In genomic region chr6:140961987-140962386, GRCm38 (mm10) we compare ENCODE assay signal across 9 mouse cellular contexts.
DNase-seq lines count a peak whose midpoint lies in the region; ATAC-seq lines count a peak whose summit lies in the region.
"Had no signal": no experiment of that assay in that cellular context is flagged by ENCODE, and none has a peak within 500 bp of the region (broad histone marks: within the 10 kb centered on the region; RNA-seq: fewer than 3 reads in every experiment).

No protein-coding gene starts in this region.

- H3K9me3 ChIP-seq in hindbrain, embryonic 12.5 days (replicated peaks): no peaks in the 10 kb centered on the region
- no peaks in the 10 kb centered on the region for H3K9me3 ChIP-seq in midbrain, embryonic 13.5 days

- peaks cover 21% of the 10 kb centered on the region for H3K4me1 ChIP-seq in hindbrain, embryonic 12.5 days
- peaks cover 30% of the 10 kb centered on the region for H3K4me1 ChIP-seq in midbrain, embryonic 13.5 days (replicated peaks)

- no peak overlapping the region for H3K4me3 ChIP-seq in hindbrain, embryonic 12.5 days
- 0 out of 2 replicates have a peak overlapping the region, but pooled peaks have one; percentile 12 for H3K4me3 ChIP-seq in midbrain, embryonic 13.5 days (replicated peaks)
- H3K4me3 ChIP-seq: erythroblast, embryonic 14.5 days had no signal

- 36% methylated on average over 11 of the region's 11 CpGs for WGBS in hindbrain, embryonic 12.5 days
- 16% methylated on average over 11 of the region's 11 CpGs for WGBS in midbrain, embryonic 13.5 days

- ATAC-seq in cerebellum, adult (ENCODE audit: insufficient number of reproducible peaks, low FRiP score, low TSS enrichment): no peak
- ATAC-seq in hindbrain, embryonic 12.5 days (ENCODE audit: low FRiP score): peak; percentile 72
- peak; percentile 67 for ATAC-seq in midbrain, embryonic 13.5 days

- peak overlapping the region; percentile 48; the same call in 1 of the 2 replicates for H3K27ac ChIP-seq in hindbrain, embryonic 12.5 days
- H3K27ac ChIP-seq in midbrain, embryonic 13.5 days: peak overlapping the region; percentile 59

- no peaks in the 10 kb centered on the region for H3K27me3 ChIP-seq in hindbrain, embryonic 12.5 days
- no peaks in the 10 kb centered on the region for H3K27me3 ChIP-seq in midbrain, embryonic 13.5 days

- DNase-seq in cerebellum, adult 11 months: peak; percentile 29
- peak; percentile 49 for DNase-seq in cerebellum, adult 9-11 months
- no peak for DNase-seq in spleen, postnatal 14 days (ENCODE audit: low spot score in 2 of 2)
- DNase-seq in spleen, postnatal 36 days (ENCODE audit: low spot score in 2 of 2): no peak
- no peak for DNase-seq in layer of hippocampus, postnatal 36 days

- H3K4me2 ChIP-seq in hindbrain, embryonic 12.5 days (replicated peaks): peak overlapping the region; percentile 48
- H3K4me2 ChIP-seq in midbrain, embryonic 13.5 days (replicated peaks): peak overlapping the region; percentile 48

- H3K9ac ChIP-seq in hindbrain, embryonic 12.5 days: no peak overlapping the region
- no peak overlapping the region for H3K9ac ChIP-seq in midbrain, embryonic 13.5 days (replicated peaks)

- H3K36me3 ChIP-seq in hindbrain, embryonic 12.5 days: no peaks in the 10 kb centered on the region
- no peaks in the 10 kb centered on the region for H3K36me3 ChIP-seq in midbrain, embryonic 13.5 days

Comparison
In these comparisons a context has a peak if more than half of its experiments do, and no peak if none do; other contexts are left out.
1. DNase-seq: peak in cerebellum, adult 11 months (single experiment) and cerebellum, adult 9-11 months (single experiment); none in spleen, postnatal 14 days (0 of 2), spleen, postnatal 36 days (0 of 2) and layer of hippocampus, postnatal 36 days (0 of 2).